Mouse (Mus musculus): ENCODE data around the gene Daam1. TPM values are rescaled to one million over a fixed set of nuclear protein-coding genes. Genes with fewer than 3 reads are reported as not detected.

The Daam1 gene
- polyA plus RNA-seq, 1 experiment = 10.1 TPM

GRCm38 (mm10) chr12:71796517-71796916 is 34.4 kb upstream of the Daam1 start:
- TF ChIP-seq CEBPB (IDR thresholded peaks at IDR 0.05; ENCODE audit: insufficient read depth, poor library complexity, severe bottlenecking) (no peak), TCF3 (IDR thresholded peaks at IDR 0.05; ENCODE audit: insufficient read length, low read depth) (no peak), E2F4 (IDR thresholded peaks at IDR 0.05; ENCODE audit: insufficient read depth) (no peak), USF1 (IDR thresholded peaks at IDR 0.05; ENCODE audit: low read depth) (no peak), REST (IDR thresholded peaks at IDR 0.05; ENCODE audit: insufficient read depth, insufficient read length) (no peak), TCF12 (IDR thresholded peaks at IDR 0.05; ENCODE audit: insufficient read depth, poor library complexity, severe bottlenecking) (no peak), MAX (IDR thresholded peaks at IDR 0.05; ENCODE audit: low read depth) (no peak), MYOG (IDR thresholded peaks at IDR 0.05; ENCODE audit: control insufficient read depth in 1 of 3, insufficient read depth in 1 of 3, insufficient read length in 2 of 3, low read depth in 2 of 3) (no peak), MYOD1 (IDR thresholded peaks at IDR 0.05; ENCODE audit: control insufficient read depth in 1 of 3, insufficient read length in 2 of 3, low read depth in 2 of 3) (no peak), SRF (IDR thresholded peaks at IDR 0.05; ENCODE audit: control insufficient read depth, insufficient read length, low read depth) (no peak), POLR2AphosphoS2 (IDR thresholded peaks at IDR 0.05; ENCODE audit: insufficient read length, low read depth) (no peak), POLR2A (IDR thresholded peaks at IDR 0.05; ENCODE audit: insufficient read length, low read depth) (no peak)
- no peak overlapping the region for H3ac ChIP-seq (ENCODE audit: control insufficient read depth, insufficient read length)
- H3K36me3 ChIP-seq (ENCODE audit: control insufficient read depth, insufficient read depth) = no peaks in the 10 kb centered on the region
- H3K4me2 ChIP-seq (ENCODE audit: low read depth) = no peak overlapping the region
- H3K4me3 ChIP-seq = no peak overlapping the region
- peaks cover 9% of the 10 kb centered on the region for H3K27me3 ChIP-seq (ENCODE audit: control insufficient read depth, insufficient read depth, insufficient read length)
- no peaks in the 10 kb centered on the region for H3K79me2 ChIP-seq (ENCODE audit: control insufficient read depth, insufficient read depth)

- Histone ChIP-seq H3ac (ENCODE audit: control insufficient read depth, insufficient read length) (no peak overlapping the region), H3K27me3 (ENCODE audit: control insufficient read depth, insufficient read depth, insufficient read length) (no peaks in the 10 kb centered on the region), H3K36me3 (ENCODE audit: control insufficient read depth, insufficient read depth) (no peaks in the 10 kb centered on the region), H3K4me2 (ENCODE audit: low read depth) (no peak overlapping the region), H3K79me2 (ENCODE audit: control insufficient read depth, insufficient read depth) (no peaks in the 10 kb centered on the region), H3K4me3 (no peak overlapping the region)
- TF ChIP-seq USF1 (IDR thresholded peaks at IDR 0.05; ENCODE audit: low read depth) = no peak
- TF ChIP-seq MYOD1 (IDR thresholded peaks at IDR 0.05; ENCODE audit: control insufficient read depth in 1 of 3, insufficient read length in 2 of 3, low read depth in 2 of 3) = no peak
These were observed 23.6 kb upstream of the Daam1 start for GRCm38 (mm10) chr12:71807306-71807705.

DNA sequence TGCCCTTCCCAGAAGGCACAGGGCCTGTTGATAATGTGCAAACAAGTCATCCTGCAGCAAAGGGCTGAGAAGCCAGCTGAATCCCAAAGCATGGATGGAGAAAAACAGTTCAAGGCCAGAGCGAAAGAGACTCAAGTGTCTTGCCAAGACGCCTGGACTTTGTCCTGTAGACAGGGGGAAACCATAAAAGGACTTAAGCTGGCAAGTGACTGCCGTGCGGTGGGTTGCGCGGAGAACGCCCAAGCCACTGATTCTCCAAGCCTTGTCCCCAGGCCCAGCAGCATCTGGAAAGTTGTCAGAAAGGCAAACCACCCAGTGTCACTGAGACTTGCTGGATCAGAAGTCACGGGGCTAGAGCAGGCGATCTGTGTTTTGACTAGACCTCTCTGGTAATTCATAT is 22.2 kb upstream of the Daam1 start:
- H3K79me2 ChIP-seq (ENCODE audit: control insufficient read depth, insufficient read depth) = no peaks in the 10 kb centered on the region
- H3K36me3 ChIP-seq (ENCODE audit: control insufficient read depth, insufficient read depth) = no peaks in the 10 kb centered on the region
- no peak overlapping the region for H3K4me3 ChIP-seq
- H3K4me2 ChIP-seq (ENCODE audit: low read depth) = no peak overlapping the region
- H3ac ChIP-seq (ENCODE audit: control insufficient read depth, insufficient read length) = no peak overlapping the region
- no peaks in the 10 kb centered on the region for H3K27me3 ChIP-seq (ENCODE audit: control insufficient read depth, insufficient read depth, insufficient read length)
- TF ChIP-seq REST (IDR thresholded peaks at IDR 0.05; ENCODE audit: insufficient read depth, insufficient read length) (no peak), POLR2AphosphoS2 (IDR thresholded peaks at IDR 0.05; ENCODE audit: insufficient read length, low read depth) (no peak), POLR2A (IDR thresholded peaks at IDR 0.05; ENCODE audit: insufficient read length, low read depth) (no peak), USF1 (IDR thresholded peaks at IDR 0.05; ENCODE audit: low read depth) (no peak), E2F4 (IDR thresholded peaks at IDR 0.05; ENCODE audit: insufficient read depth) (no peak), MYOG (IDR thresholded peaks at IDR 0.05; ENCODE audit: control insufficient read depth in 1 of 3, insufficient read depth in 1 of 3, insufficient read length in 2 of 3, low read depth in 2 of 3) (no peak), MYOD1 (IDR thresholded peaks at IDR 0.05; ENCODE audit: control insufficient read depth in 1 of 3, insufficient read length in 2 of 3, low read depth in 2 of 3) (no peak), TCF12 (IDR thresholded peaks at IDR 0.05; ENCODE audit: insufficient read depth, poor library complexity, severe bottlenecking) (no peak), MAX (IDR thresholded peaks at IDR 0.05; ENCODE audit: low read depth) (no peak), TCF3 (IDR thresholded peaks at IDR 0.05; ENCODE audit: insufficient read length, low read depth) (no peak), CEBPB (IDR thresholded peaks at IDR 0.05; ENCODE audit: insufficient read depth, poor library complexity, severe bottlenecking) (no peak), SRF (IDR thresholded peaks at IDR 0.05; ENCODE audit: control insufficient read depth, insufficient read length, low read depth) (no peak)

DNA sequence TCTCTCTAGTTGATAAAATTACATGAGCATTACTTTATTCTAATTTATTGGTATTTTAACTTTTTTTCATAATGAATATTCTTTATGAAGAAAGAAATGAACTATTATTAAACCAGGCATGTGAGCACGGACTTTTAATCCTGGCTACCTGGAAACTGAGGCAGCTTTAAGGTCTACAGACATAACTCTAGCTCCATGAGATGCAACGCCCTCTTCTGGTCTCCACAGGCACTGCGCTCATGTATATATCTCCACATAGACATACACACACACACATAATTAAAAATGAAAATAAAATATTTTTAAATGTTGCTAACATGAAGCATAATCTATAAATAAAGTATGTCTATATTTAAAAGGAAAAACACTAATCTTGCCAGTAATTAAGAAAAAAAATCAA is 21.3 kb upstream of the Daam1 start:
- Histone ChIP-seq H3K4me3 (no peak overlapping the region), H3K4me2 (ENCODE audit: low read depth) (no peak overlapping the region), H3K27me3 (ENCODE audit: control insufficient read depth, insufficient read depth, insufficient read length) (no peaks in the 10 kb centered on the region), H3ac (ENCODE audit: control insufficient read depth, insufficient read length) (no peak overlapping the region), H3K36me3 (ENCODE audit: control insufficient read depth, insufficient read depth) (no peaks in the 10 kb centered on the region), H3K79me2 (ENCODE audit: control insufficient read depth, insufficient read depth) (no peaks in the 10 kb centered on the region)
- no peak for TF ChIP-seq SRF (IDR thresholded peaks at IDR 0.05; ENCODE audit: control insufficient read depth, insufficient read length, low read depth)
- TF ChIP-seq POLR2AphosphoS2 (IDR thresholded peaks at IDR 0.05; ENCODE audit: insufficient read length, low read depth) = no peak
- TF ChIP-seq REST (IDR thresholded peaks at IDR 0.05; ENCODE audit: insufficient read depth, insufficient read length) = no peak
- no peak for TF ChIP-seq MYOG (IDR thresholded peaks at IDR 0.05; ENCODE audit: control insufficient read depth in 1 of 3, insufficient read depth in 1 of 3, insufficient read length in 2 of 3, low read depth in 2 of 3)
- no peak for TF ChIP-seq TCF3 (IDR thresholded peaks at IDR 0.05; ENCODE audit: insufficient read length, low read depth)

GRCm38 (mm10) chr12:71812567-71812966 is 18.3 kb upstream of the Daam1 start:
- Histone ChIP-seq H3ac (ENCODE audit: control insufficient read depth, insufficient read length) (no peak overlapping the region), H3K4me2 (ENCODE audit: low read depth) (no peak overlapping the region), H3K36me3 (ENCODE audit: control insufficient read depth, insufficient read depth) (no peaks in the 10 kb centered on the region), H3K79me2 (ENCODE audit: control insufficient read depth, insufficient read depth) (no peaks in the 10 kb centered on the region), H3K27me3 (ENCODE audit: control insufficient read depth, insufficient read depth, insufficient read length) (no peaks in the 10 kb centered on the region), H3K4me3 (no peak overlapping the region)
- no peak for TF ChIP-seq POLR2A (IDR thresholded peaks at IDR 0.05; ENCODE audit: insufficient read length, low read depth)
- TF ChIP-seq TCF12 (IDR thresholded peaks at IDR 0.05; ENCODE audit: insufficient read depth, poor library complexity, severe bottlenecking) = no peak
- TF ChIP-seq POLR2AphosphoS2 (IDR thresholded peaks at IDR 0.05; ENCODE audit: insufficient read length, low read depth) = no peak
- no peak for TF ChIP-seq REST (IDR thresholded peaks at IDR 0.05; ENCODE audit: insufficient read depth, insufficient read length)
- TF ChIP-seq MAX (IDR thresholded peaks at IDR 0.05; ENCODE audit: low read depth) = no peak
- no peak for TF ChIP-seq MYOD1 (IDR thresholded peaks at IDR 0.05; ENCODE audit: control insufficient read depth in 1 of 3, insufficient read length in 2 of 3, low read depth in 2 of 3)
